Mouse (Mus musculus) forebrain, embryonic 11.5 days (tissue): ENCODE measurements around the gene 1700088E04Rik. TPM values are rescaled to one million over a fixed set of nuclear protein-coding genes. Genes with fewer than 3 reads are reported as not detected.

Source experiments
- ATAC-seq: fragments of 200-750 bp; cut with Nextera tagmentation; replicated peaks from 2 replicates; pipeline ENCODE4 v1.8.0; 2017; ENCODE audit warnings: moderate TSS enrichment; ENCODE audit not compliant: low FRiP score
- DNase-seq: peaks from one replicate; pipeline ENCODE4 v3.0.0-alpha.2; 2017; ENCODE audit warnings: low spot score
- H3K27ac ChIP-seq: fragments of 300-500 bp; sonication (generic); 2 replicates; pipeline ENCODE4 v1.5.1; 2014; ENCODE audit warnings: low read depth, low read length
- H3K27me3 ChIP-seq: fragments of 300-500 bp; sonication (generic); 2 replicates; pipeline ENCODE4 v1.6.1; 2014; ENCODE audit warnings: mild to moderate bottlenecking, low read length, mixed read lengths; ENCODE audit not compliant: control insufficient read depth, insufficient read depth
- H3K36me3 ChIP-seq: fragments of 300-500 bp; sonication (generic); 2 replicates; pipeline ENCODE4 v1.6.1; 2014; ENCODE audit warnings: mild to moderate bottlenecking, low read length, moderate library complexity, mixed read lengths; ENCODE audit not compliant: control insufficient read depth, insufficient read depth
- H3K4me1 ChIP-seq: fragments of 300-500 bp; sonication (generic); replicated peaks from 2 replicates; pipeline ENCODE4 v1.6.1; 2014; ENCODE audit warnings: low read length, mixed read lengths; ENCODE audit not compliant: control insufficient read depth, insufficient read depth
- H3K4me2 ChIP-seq: fragments of 300-500 bp; sonication (generic); 2 replicates; pipeline ENCODE4 v1.6.1; 2014; ENCODE audit warnings: low read depth, mild to moderate bottlenecking, low read length, moderate library complexity, mixed read lengths; ENCODE audit not compliant: severe bottlenecking
- H3K4me3 ChIP-seq: fragments of 300-500 bp; sonication (generic); 2 replicates; pipeline ENCODE4 v1.5.1; 2014; ENCODE audit warnings: low read depth, low read length
- H3K9ac ChIP-seq: fragments of 300-500 bp; sonication (generic); 2 replicates; pipeline ENCODE4 v1.6.1; 2014; ENCODE audit warnings: low read length
- H3K9me3 ChIP-seq: fragments of 300-500 bp; sonication (generic); 2 replicates; pipeline ENCODE4 v1.6.1; 2016; ENCODE audit warnings: low read length, mixed read lengths; ENCODE audit not compliant: control insufficient read depth
- WGBS: fragments of 180-500 bp; shearing (Covaris S2); extraction: QIAGEN DNeasy Blood & Tissue Kit; methylation state at CpG from one replicate; pipeline ENCODE4 v1.1.7; 2014; 5-methylcytosine and 5-hydroxymethylcytosine counted together
- polyA plus RNA-seq: library from polyadenylated mRNA; unstranded; fragments of >200 nt; fragmentation: Nextera tagmentation; extraction: Ambion mirVana; gene quantifications from 2 replicates; pipeline ENCODE4 v1.2.1, GENCODE M21; 2014

Gene 1700088E04Rik
- polyA plus RNA-seq, 1 experiment from 2014 or later = 9.3 TPM

- H3K4me2 ChIP-seq = no peak overlapping the region
- no peak for DNase-seq
- no peak overlapping the region for H3K4me3 ChIP-seq
- no peak for ATAC-seq
- no peak overlapping the region for H3K27ac ChIP-seq
- H3K36me3 ChIP-seq = no peaks in the 10 kb centered on the region
- H3K9me3 ChIP-seq = no peaks in the 10 kb centered on the region
- H3K9ac ChIP-seq = no peak overlapping the region
- H3K27me3 ChIP-seq = no peaks in the 10 kb centered on the region
- H3K4me1 ChIP-seq = no peaks in the 10 kb centered on the region
Observed at GRCm38 (mm10) chr15:79101531-79101930, 39.5 kb downstream of the 1700088E04Rik start.

- Histone ChIP-seq H3K9me3 (no peaks in the 10 kb centered on the region), H3K27me3 (no peaks in the 10 kb centered on the region), H3K4me2 (no peak overlapping the region), H3K36me3 (no peaks in the 10 kb centered on the region; the same call in 1 of the 2 replicates), H3K27ac (no peak overlapping the region), H3K9ac (no peak overlapping the region), H3K4me3 (no peak overlapping the region), H3K4me1 (no peaks in the 10 kb centered on the region)
- WGBS = 82% methylated on average over 4 of the region's 4 CpGs
- DNase-seq = no peak
- ATAC-seq = no peak
Observed at GRCm38 (mm10) chr15:79100391-79100790, 40.7 kb downstream of the 1700088E04Rik start.

GRCm38 (mm10) chr15:79099456-79099855 lies 41.6 kb downstream of the 1700088E04Rik start:
- no peaks in the 10 kb centered on the region for H3K4me1 ChIP-seq
- H3K4me3 ChIP-seq = no peak overlapping the region
- H3K4me2 ChIP-seq = no peak overlapping the region
- H3K27ac ChIP-seq = no peak overlapping the region
- no peak for ATAC-seq
- 62% methylated on average over 4 of the region's 4 CpGs for WGBS
- peaks cover under 1% of the 10 kb centered on the region; the same call in 1 of the 2 replicates for H3K36me3 ChIP-seq
- H3K27me3 ChIP-seq = no peaks in the 10 kb centered on the region
- no peak for DNase-seq
- H3K9ac ChIP-seq = no peak overlapping the region
- H3K9me3 ChIP-seq = no peaks in the 10 kb centered on the region

- Histone ChIP-seq H3K9me3 (no peaks in the 10 kb centered on the region), H3K27me3 (no peaks in the 10 kb centered on the region), H3K4me2 (no peak overlapping the region), H3K27ac (no peak overlapping the region), H3K4me1 (no peaks in the 10 kb centered on the region), H3K36me3 (peaks cover 5% of the 10 kb centered on the region; the same call in 1 of the 2 replicates), H3K4me3 (no peak overlapping the region), H3K9ac (no peak overlapping the region)
- ATAC-seq (no peak), DNase-seq (no peak)
- WGBS = 58% methylated on average over 7 of the region's 7 CpGs
Observed at GRCm38 (mm10) chr15:79098868-79099267, 42.2 kb downstream of the 1700088E04Rik start.

- 72% methylated on average over 5 of the region's 5 CpGs for WGBS
- no peak overlapping the region for H3K27ac ChIP-seq
- H3K4me2 ChIP-seq = no peak overlapping the region
- ATAC-seq (no peak), DNase-seq (no peak)
- no peaks in the 10 kb centered on the region for H3K9me3 ChIP-seq
- no peak overlapping the region for H3K9ac ChIP-seq
- H3K4me1 ChIP-seq = no peaks in the 10 kb centered on the region
- H3K27me3 ChIP-seq = no peaks in the 10 kb centered on the region
- peaks cover 7% of the 10 kb centered on the region; the same call in 1 of the 2 replicates for H3K36me3 ChIP-seq
- no peak overlapping the region for H3K4me3 ChIP-seq
Observed at GRCm38 (mm10) chr15:79098220-79098619, 42.8 kb downstream of the 1700088E04Rik start.

- Histone ChIP-seq H3K27me3 (no peaks in the 10 kb centered on the region), H3K4me2 (no peak overlapping the region), H3K9me3 (no peaks in the 10 kb centered on the region), H3K4me1 (no peaks in the 10 kb centered on the region), H3K9ac (no peak overlapping the region), H3K4me3 (no peak overlapping the region), H3K27ac (no peak overlapping the region), H3K36me3 (peaks cover 7% of the 10 kb centered on the region; the same call in 1 of the 2 replicates)
- no peak for ATAC-seq
- 74% methylated on average over 6 of the region's 6 CpGs for WGBS
- DNase-seq = no peak
Observed at GRCm38 (mm10) chr15:79097611-79098025, 43.4 kb downstream of the 1700088E04Rik start.

GRCm38 (mm10) chr15:79097135-79097534 lies 43.9 kb downstream of the 1700088E04Rik start:
- H3K27ac ChIP-seq = no peak overlapping the region
- H3K4me3 ChIP-seq = no peak overlapping the region

GRCm38 (mm10) chr15:79096556-79096955 lies 44.5 kb downstream of the 1700088E04Rik start:
- no peak overlapping the region for H3K4me2 ChIP-seq
- DNase-seq (no peak), ATAC-seq (no peak)
- H3K4me1 ChIP-seq = no peaks in the 10 kb centered on the region
- H3K4me3 ChIP-seq = no peak overlapping the region
- no peak overlapping the region for H3K27ac ChIP-seq
- H3K9me3 ChIP-seq = no peaks in the 10 kb centered on the region
- peaks cover 7% of the 10 kb centered on the region; the same call in 1 of the 2 replicates for H3K36me3 ChIP-seq
- H3K9ac ChIP-seq = no peak overlapping the region
- no peaks in the 10 kb centered on the region for H3K27me3 ChIP-seq
- WGBS = 79% methylated on average over 3 of the region's 3 CpGs

More at GRCm38 (mm10) chr15:79097135-79097534, 43.9 kb downstream of the 1700088E04Rik start:
- ATAC-seq (no peak), DNase-seq (no peak)
- Histone ChIP-seq H3K9me3 (no peaks in the 10 kb centered on the region), H3K36me3 (peaks cover 7% of the 10 kb centered on the region; the same call in 1 of the 2 replicates), H3K27me3 (no peaks in the 10 kb centered on the region), H3K4me2 (no peak overlapping the region), H3K9ac (no peak overlapping the region), H3K4me1 (no peaks in the 10 kb centered on the region)
- WGBS = 53% methylated on average over 2 of the region's 2 CpGs

GRCm38 (mm10) chr15:79095483-79095882 lies 45.6 kb downstream of the 1700088E04Rik start:
- no peak for DNase-seq
- H3K4me3 ChIP-seq = no peak overlapping the region
- no peak overlapping the region for H3K27ac ChIP-seq
- 91% methylated on average over 5 of the region's 5 CpGs for WGBS
- ATAC-seq = no peak
- no peaks in the 10 kb centered on the region for H3K9me3 ChIP-seq
- H3K36me3 ChIP-seq = peaks cover 7% of the 10 kb centered on the region; the same call in 1 of the 2 replicates
- H3K4me2 ChIP-seq = no peak overlapping the region
- H3K27me3 ChIP-seq = no peaks in the 10 kb centered on the region
- H3K4me1 ChIP-seq = no peaks in the 10 kb centered on the region
- H3K9ac ChIP-seq = no peak overlapping the region
